Mouse (Mus musculus) cerebellum, adult 9-10 months (tissue): ENCODE results near the gene 4632433K11Rik.
"Not testable (repeated sequence)": the region's sequence is repeated elsewhere in the genome, so short reads cannot be mapped to it uniquely, and the experiment has no call there.

Experiments
- DNase-seq: peaks from one replicate; pipeline ENCODE4 v3.0.0; 2022

The 4632433K11Rik gene

GRCm38 (mm10) chr7:5057381-5057780, 23.5 kb downstream of the 4632433K11Rik start:
- peak; percentile 61 for DNase-seq

DNA sequence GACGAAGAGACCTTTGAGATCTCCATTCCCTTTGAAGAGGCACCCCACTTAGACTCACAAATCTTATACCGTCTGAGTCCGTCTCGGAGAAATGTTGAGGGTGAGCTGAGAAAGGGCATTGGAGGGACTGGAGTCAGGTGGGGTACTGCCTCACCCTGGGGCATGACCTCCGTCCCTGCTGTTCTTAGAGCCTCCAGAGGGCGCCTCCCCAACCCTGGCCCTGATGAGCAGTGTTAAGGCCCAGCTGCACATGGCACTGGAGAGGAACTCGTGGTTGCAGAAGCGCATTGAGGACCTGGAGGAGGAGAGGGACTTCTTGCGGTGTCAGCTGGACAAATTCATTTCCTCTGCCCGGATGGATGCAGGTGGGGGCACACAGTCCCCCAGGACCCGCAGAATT, 23.9 kb downstream of the 4632433K11Rik start:
- peak; percentile 61 for DNase-seq

DNA sequence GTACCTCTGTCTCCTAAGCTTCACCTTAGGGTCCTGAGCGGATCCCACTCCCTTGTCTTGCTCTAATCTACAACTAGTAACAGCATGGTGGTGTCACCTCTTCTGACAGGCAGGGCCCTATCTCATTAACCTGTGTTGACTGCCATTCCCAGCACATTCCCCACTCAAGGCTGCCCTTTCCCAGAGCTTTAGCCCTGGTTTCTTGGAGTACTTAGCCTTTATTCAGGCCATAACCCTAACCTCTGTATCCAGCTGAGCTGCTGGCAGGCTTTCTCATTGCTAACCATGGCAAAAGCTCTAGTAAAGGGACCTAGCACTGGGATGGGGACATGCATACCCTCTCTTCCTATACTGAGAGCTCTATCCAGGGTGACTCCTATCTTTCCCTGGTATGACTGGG, 24.7 kb downstream of the 4632433K11Rik start:
- peak; percentile 66 for DNase-seq

DNA sequence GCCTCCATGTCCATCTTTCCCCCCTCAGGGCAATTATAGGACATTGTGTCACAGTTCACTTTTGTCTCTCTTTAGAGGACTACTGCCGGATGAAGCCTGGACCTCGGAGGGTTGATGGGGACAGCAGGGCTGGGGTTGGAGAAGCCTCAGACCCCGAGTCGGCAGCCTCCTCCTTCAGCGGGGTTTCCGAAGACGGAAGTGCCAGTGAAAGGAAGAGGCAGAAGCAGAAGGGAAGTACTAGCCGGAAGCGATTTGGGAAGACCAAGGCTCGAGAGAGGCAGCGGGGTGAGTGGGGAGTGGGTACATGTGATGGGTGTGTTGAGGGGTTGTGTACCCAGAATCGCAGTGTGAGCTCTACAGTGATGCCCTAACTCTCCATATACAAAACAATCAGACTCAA, 25.5 kb downstream of the 4632433K11Rik start:
- DNase-seq: peak; percentile 69

GRCm38 (mm10) chr7:5060239-5060731, 26.4 kb downstream of the 4632433K11Rik start:
- peak; percentile 94 for DNase-seq

GRCm38 (mm10) chr7:5060944-5061773, 27.2 kb downstream of the 4632433K11Rik start:
- peak; percentile 99 for DNase-seq

GRCm38 (mm10) chr7:5061774-5062359, 27.9 kb downstream of the 4632433K11Rik start, which contains the start of gene U2af2:
Gene U2af2 (plus strand): TSS chr7:5062143.
- peak; percentile 93 for DNase-seq

- DNase-seq: peak; percentile 80
These were observed 28.6 kb downstream of the 4632433K11Rik start for GRCm38 (mm10) chr7:5062360-5063001.

GRCm38 (mm10) chr7:5064886-5065285, 31.0 kb downstream of the 4632433K11Rik start:
- DNase-seq: no peak

DNA sequence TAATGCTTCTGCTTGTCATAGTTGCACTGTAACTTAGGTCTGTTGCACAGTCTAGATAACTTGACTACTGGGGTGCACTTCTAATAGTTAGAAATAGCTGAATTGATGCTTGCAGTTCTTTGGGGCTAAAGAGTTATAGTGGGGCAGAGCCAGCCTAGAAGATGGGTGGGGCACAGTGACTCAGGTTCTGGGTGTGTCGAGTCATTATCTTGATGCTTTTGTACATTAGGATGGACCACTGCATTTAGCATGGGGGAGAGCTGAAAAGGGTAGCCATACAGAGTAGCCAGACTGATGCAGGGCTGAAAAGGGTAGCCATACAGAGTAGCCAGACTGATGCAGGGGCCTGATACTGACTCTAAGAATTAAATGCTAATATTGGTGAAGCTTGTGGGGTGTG, 39.7 kb downstream of the 4632433K11Rik start:
- no peak for DNase-seq

- no peak for DNase-seq
These were observed 41.1 kb downstream of the 4632433K11Rik start for GRCm38 (mm10) chr7:5074984-5075383.

- no peak for DNase-seq
These were observed 43.0 kb downstream of the 4632433K11Rik start for GRCm38 (mm10) chr7:5076931-5077330.

DNA sequence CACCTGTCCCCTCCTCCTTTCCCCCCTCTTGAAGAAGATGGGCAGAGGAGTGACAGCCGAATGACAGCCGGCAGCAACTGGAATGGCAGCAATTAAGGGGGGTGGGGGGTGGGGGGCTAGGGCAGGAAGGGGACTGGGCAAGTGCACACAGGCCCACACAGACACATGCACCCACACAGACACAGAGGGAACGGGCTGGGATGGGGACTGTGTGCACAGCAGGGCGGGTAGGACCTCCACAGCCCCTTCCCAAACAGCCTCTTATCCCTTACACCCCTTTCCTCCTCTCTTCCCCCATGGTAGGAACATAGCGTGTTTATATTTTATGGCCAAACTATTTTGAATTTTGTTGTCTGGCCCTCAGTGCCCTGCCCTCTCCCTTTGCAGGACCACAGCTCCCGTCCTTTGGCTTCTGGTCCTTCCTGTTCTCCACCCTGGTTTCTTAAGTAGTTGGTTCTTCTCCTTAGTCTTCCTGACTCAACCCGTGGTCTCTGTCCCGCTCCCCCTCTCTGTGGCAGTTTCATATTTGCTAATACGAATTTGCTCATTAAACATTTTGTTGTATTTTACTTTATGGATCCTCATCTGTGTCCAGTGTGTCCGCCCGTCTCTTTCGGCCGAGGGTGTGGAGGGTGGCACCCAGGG, 45.6 kb downstream of the 4632433K11Rik start:
- not testable (repeated sequence) for DNase-seq

DNA sequence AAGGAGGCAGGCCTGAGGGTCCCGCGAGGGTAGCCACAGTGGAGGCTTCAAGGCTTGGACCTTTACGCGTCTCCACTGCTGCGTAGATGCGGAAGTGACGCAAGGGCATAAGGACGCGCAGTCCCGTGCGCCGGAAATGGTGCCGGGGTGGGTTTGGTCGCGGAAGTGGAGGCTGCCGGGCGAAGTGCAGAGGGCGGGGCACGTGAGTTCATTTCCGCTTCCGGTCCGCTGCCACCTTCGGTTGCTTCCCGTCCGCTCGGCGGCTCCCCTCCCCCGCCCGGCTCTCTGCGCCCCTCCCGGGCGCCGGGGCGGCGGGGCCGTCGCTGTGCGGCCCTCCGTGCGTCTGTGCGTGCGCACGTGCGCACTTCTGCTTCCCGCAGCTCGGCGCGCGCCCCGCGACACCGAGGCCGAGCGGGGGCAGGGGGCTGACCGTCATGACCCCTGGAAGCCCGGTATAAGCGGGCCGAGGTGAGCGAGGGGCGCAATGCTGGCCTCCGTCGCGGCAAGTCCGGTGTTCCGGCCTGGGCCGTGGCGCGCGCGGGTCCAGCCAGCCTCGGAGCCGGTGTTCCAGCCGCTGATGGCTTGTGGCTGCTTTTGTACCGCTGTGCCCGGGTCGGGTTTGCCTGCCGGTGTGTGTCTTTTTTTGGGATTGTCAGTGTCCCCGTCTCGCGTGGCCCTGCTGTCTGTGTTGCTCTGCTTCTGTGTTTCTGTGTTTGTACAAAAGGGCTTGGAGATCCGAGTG, 46.3 kb downstream of the 4632433K11Rik start, which contains the start of gene Epn1:
Epn1 (plus strand) TSS at position 226 of the 742 bp plus-strand sequence.
- peak; percentile 94 for DNase-seq

- peak; percentile 53 for DNase-seq
These were observed 46.9 kb downstream of the 4632433K11Rik start for GRCm38 (mm10) chr7:5080815-5081214.

GRCm38 (mm10) chr7:5081241-5081640, 47.3 kb downstream of the 4632433K11Rik start:
- no peak for DNase-seq

DNA sequence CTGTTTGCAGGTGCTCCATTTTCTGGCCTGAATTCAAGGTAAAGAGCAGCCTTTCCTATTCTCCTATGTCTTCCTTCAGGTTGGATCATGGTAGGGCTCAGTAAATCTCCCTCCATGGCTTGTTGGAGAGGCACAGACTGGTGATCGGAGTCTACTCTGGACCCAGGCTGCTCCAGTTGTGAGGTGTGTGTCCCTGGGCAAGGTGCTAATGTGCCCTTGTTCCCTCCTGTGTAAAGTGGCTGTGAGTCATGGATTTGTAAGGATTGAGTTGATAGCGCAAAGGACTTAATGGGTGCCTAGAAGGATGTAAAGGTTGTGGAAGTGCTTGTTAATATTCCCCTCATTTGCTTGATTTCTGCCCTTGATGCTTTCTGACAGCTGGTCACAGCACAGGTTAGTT, 48.0 kb downstream of the 4632433K11Rik start:
- no peak for DNase-seq

DNA sequence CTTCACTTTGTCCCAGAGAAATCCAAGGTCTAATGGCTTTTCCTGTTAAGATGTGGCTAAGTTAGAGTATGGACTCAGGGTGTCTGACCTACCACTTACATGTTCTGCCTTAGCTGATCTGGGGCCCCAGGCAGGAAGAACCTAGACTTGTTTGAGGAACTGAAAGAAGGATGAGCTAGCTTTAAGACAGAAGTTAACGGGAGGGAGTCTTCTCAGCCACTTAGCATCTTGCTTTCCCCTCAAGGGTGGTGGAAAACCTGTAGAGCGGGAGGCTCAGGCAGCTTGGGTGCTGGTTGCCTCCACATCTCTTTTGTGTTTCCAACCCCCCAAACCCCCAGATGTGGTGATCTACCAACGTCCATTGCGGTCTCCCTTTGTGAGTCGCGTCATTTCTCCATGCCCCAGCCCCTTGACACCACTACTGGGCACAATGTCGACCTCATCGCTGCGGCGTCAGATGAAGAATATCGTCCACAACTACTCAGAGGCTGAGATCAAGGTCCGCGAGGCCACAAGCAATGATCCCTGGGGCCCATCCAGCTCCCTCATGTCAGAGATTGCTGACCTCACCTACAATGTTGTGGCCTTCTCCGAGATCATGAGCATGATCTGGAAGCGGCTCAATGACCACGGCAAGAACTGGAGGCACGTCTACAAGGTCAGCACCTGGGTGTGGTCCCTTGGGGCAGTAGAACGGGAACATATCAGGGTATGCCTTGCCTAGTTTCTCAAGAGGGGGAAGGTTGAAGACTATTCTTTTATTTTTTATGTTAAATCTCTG, 49.6 kb downstream of the 4632433K11Rik start:
- no peak for DNase-seq
